Mouse (Mus musculus) brain, embryonic 18.5 days (tissue): ENCODE data around the gene Clec2d.
"Not testable (repeated sequence)": the region's sequence is repeated elsewhere in the genome, so short reads cannot be mapped to it uniquely, and the experiment has no call there.

Source experiments
- DNase-seq: peaks from one replicate; pipeline ENCODE4 v3.0.0-alpha.2; 2012; ENCODE audit warnings: low read depth, low spot score

Clec2d gene

DNA sequence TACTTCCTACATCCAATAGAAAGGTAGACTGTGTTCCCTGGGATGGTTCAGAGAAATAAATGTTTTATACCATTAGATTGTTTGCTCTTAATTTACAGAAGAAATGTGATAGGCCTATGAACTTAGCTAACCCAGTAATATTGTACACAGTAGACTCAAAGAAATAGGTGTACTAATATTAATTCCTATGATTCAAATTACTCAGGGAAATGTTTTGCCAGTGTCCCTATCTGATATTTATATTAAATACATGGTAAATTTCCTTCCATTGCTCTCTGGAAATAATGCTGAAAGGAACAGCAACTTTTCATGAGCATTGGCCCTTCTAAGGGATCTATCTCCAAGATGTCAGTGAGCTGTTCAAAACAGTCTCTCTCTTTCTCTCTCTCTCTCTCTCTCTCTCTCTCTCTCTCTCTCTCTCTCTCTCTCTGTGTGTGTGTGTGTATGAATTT, 6.8 kb downstream of the Clec2d start:
- DNase-seq = no peak

GRCm38 (mm10) chr6:129187816-129188215, 7.4 kb downstream of the Clec2d start:
- DNase-seq = not testable (repeated sequence)

DNA sequence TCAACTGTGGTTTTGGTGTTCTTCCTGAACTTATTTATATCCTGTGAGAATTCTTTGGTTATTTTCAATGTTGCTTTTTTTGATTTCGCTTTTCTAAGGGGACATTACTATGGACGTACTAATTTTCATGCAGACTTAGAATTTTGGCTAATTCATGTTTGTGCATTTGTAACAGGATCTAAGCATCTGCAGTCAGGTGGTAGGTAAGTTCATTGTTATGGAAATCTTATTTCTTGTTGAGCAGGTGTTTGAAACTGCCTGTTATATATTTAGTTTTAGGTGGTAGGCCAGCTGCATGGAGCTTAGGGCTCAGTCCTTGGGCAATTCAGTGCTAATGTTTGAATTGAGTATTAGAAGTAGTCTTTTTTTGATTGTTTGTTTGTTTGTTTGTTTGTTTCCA, 13.0 kb downstream of the Clec2d start:
- DNase-seq = no peak

GRCm38 (mm10) chr6:129200066-129200465, 19.7 kb downstream of the Clec2d start:
- DNase-seq = not testable (repeated sequence)

DNA sequence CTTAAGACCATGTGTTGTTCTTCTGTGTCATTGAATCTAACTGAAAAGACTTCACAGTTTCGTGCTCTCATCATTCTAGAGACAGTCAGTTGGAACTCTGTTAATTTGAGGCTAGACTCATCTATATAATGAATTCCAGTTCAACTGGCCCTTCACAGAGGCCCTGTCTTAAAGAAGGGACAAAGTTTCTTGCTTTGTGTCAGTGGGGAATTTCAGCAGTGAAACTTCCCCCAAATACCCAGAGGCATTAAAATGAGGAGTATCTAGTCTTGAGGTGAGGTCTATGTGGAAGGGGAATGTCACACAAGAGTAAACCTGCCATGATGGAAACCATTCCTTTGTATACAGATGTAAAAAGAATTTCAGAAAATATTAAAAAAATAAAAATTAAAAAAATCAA, 21.9 kb downstream of the Clec2d start:
- no peak for DNase-seq

DNA sequence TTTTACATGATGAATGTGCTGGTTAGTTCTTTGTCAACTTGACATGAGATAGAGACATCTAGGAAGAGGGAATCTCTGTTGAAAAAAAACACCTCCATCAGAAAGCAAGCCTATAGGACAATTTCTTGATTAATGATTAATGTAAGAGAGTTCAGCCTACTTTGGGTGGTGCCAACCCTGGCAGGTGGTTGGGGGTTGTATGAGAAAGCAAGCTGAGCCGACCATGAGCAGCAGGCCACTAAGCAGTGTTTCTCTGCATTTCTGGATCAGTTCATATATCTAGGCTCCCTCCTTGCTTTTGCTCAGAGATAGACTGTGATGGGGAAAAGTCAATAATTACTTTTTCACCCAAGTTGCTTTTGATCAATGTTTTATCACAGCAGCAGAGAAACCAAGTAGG, 23.9 kb downstream of the Clec2d start:
- DNase-seq = no peak

- DNase-seq = no peak
Measured at GRCm38 (mm10) chr6:129204838-129205237, 24.4 kb downstream of the Clec2d start.

- DNase-seq = no peak
Measured at GRCm38 (mm10) chr6:129208891-129209519, 28.6 kb downstream of the Clec2d start.

DNA sequence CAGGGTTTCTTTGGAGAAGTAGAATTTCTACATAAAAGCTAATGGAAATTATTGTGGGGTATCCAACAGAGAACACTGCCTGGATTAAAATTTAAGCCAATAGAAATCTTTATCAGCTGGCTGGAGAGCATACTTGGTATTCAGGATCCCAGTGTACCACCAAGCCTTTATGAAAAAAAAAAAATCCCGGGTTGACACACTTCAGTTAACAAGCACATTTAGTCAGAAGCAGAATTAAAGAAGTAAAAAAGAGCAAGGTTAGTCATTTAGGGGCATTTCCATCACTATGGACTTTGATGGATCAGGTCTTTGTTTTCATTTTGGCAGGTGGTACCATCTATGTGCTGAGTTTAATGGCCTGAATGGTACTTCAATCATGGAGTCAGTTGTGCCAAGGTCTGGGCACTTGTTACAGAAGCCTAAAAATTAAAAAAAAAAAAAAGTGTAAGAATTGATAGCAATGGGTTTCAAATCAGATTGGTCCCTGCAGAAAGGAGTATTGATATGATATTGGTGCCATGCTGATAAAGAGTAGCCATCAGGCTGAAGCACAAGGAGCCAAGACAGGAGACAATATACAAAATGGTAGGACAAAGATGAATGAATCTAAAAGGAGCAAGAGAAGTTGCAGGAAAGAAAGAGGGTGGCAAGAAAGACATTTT, 29.5 kb downstream of the Clec2d start:
- no peak for DNase-seq

GRCm38 (mm10) chr6:129210447-129210790, 30.0 kb downstream of the Clec2d start:
- no peak for DNase-seq

DNA sequence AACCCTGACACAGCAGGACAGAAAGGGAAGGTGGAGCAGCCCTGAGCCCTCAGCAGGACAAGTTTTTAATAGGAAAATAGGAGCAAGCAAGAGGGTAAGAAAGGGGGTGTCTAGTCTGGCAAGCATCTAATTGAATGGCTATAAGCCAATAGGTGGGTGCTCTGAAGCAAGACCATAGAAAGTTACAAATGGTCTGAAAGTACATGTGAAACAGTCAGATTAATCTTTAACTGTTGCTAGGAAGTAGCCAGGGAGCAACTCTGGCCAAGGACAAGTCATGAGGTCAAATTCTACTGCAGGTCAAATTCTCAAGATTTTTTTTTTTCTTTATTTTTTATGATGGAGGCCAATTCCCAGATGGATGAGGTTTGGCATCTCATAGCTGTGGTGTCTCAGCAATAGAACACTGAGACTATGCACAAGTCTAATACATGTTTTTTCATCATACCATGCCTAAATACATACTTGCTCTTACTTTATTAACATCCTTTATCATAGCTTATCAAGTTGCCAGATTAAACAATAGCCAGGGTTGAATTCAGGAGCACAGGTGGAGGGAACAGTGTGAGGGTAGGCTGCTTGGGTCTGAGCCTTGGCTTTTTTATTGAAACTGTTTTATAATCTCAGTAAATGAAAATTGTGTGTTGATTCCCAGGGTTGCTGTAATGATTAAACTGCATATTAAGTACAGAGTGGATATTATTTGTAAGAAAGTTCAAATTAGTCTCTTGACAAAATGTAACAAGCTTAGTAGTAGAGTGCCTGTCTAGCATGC, 32.2 kb downstream of the Clec2d start:
- DNase-seq = no peak

DNA sequence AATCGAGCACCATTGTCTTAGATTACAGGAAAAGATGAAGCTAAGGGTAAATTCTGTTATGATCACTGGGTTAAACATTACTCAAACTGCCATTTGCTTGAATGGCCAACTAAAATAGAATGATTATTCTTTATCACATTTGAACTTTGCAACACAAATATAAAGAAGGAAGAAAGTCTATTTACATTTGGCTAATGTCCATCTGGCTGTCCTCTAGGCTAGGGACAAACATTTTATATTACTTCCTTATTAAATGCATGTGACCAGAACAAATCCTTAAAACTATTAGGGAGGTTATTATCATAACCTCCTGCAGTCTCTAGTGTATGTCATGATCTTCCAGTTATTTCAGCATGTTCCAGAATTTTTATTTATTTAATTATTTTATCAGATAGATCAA, 33.1 kb downstream of the Clec2d start:
- no peak for DNase-seq

GRCm38 (mm10) chr6:129214263-129214662, 33.8 kb downstream of the Clec2d start:
- no peak for DNase-seq

DNA sequence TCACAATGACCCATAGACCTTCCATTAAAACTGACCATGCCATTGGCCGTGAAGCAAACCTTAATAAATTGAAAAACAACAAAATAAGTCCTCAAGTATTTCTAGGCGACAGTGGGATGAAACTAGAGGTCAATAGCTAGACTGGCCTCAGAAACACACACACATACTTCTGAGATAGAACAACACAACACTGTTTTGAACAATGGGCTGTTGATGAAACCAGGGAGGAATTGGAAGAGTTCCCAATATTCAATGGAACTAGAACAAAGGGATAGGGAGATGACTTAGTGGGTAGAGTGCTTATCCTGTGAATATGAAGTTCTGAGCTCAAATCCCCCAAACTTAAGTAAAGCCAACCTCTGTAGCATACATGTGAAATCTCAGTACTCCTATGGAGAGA, 34.6 kb downstream of the Clec2d start:
- no peak for DNase-seq

GRCm38 (mm10) chr6:129215886-129216637, 35.6 kb downstream of the Clec2d start:
- no peak for DNase-seq

DNA sequence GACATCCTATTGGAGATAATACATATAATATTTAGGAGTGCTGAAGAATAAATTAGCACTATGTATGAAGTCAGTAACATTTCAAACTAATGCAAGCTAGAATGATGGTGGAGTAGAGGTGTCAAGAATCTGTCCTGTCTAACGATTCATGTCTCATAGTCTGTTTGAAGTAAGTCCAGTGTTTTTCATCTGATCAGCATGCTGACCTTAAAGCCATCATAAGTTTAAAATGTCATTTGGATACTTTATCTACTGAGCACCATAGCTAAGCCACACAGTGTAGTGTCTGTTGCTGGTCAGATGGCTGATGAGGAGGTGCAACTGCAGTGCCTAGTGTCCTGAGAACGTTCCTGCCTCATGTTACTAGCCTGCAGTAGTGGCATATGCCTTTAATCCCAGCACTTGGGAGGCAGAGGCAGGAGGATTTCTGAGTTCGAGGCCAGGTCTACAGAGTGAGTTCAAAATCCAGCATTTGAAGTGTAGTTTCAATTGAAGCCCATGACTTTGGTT, 36.4 kb downstream of the Clec2d start:
- no peak for DNase-seq

DNA sequence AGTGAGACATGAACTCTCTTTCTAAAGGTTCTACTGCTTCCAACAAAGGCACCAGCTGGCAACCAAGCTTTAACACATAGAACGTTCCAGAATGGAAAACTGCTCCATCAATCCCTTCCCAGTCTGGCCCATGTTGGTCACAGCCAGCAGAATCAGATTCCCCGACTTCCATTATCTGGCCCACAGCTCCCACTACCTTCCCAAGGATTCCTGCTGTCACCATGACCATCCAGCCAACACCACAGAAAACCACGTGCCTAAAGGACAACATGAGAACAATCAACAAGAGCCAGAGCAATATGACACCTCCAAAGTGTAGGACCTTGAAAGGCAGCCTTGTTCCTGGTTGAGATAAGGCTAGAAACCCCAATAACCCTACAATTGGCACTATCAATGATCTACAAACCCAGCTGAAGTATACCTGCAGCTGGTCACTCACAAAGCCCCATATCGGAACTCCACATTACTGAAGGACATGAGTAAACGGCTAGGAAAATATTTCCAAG, 37.8 kb downstream of the Clec2d start:
- DNase-seq = no peak

DNA sequence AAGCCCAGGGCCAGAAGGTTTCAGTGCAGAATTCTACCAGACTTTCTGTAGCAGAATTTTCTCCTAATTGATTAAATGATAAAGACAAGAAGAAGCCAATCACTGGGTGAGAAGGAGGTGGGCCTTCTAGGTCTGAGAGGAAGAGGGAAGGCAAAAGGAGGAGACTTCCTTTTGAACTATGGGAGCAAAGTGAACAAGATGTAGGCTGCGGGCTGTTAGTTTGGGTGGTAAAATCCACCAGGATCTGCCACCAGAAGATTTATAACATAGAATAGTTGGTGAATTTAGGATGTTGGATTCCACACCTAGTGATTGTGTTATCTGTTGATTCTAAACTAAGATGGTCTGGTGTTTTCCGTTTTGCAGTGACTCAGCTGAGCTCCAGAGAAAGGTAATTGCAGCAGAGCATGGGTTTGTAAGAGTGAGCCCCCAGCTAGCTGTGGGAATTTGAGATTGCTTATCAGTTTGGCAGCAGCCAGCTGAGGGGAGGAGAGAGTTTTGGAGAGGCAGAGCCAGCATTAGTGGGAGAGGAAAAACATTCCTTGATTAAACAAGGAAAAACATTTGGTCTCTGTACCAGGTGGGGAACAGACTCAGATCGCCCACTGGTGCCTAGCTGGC, 39.6 kb downstream of the Clec2d start:
- no peak for DNase-seq

DNA sequence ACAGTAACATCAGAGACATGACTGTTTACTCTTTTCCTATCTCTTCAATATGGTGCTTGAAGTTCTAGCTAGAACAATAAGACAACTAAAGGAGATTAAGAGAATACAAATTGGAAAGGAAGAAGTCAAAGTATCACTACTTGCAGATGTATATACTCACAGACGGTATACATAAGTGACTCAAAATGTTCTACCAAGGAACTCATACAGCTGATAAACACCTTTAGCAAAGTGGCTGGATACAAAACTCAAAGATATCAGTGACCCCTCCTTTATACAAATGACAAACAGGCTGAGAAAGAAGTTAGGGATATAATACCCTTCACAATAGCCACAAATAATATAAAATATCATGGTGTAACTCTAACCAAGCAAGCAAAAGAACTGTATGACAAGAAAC, 40.6 kb downstream of the Clec2d start:
- no peak for DNase-seq

GRCm38 (mm10) chr6:129222188-129222800, 41.9 kb downstream of the Clec2d start:
- no peak for DNase-seq

GRCm38 (mm10) chr6:129223611-129224010, 43.2 kb downstream of the Clec2d start:
- no peak for DNase-seq
